Mouse (Mus musculus) heart, embryonic 11.5 days (tissue): ENCODE measurements around the gene Cept1. TPM values are rescaled to one million over a fixed set of nuclear protein-coding genes. Genes with fewer than 3 reads are reported as not detected.

Experiments
- ATAC-seq: fragments of 200-750 bp; cut with Nextera tagmentation; replicated peaks from 2 replicates; pipeline ENCODE4 v1.8.0; 2017; ENCODE audit warnings: moderate library complexity; ENCODE audit not compliant: insufficient number of reproducible peaks, low FRiP score, low TSS enrichment
- H3K27ac ChIP-seq: fragments of 300-500 bp; sonication (generic); 2 replicates; pipeline ENCODE4 v1.5.1; 2014; ENCODE audit warnings: mild to moderate bottlenecking, low read depth, low read length
- H3K27me3 ChIP-seq: fragments of 300-500 bp; sonication (generic); 2 replicates; pipeline ENCODE4 v1.6.1; 2014; ENCODE audit warnings: mild to moderate bottlenecking, low read length, mixed read lengths; ENCODE audit not compliant: control insufficient read depth, insufficient read depth
- H3K36me3 ChIP-seq: fragments of 300-500 bp; sonication (generic); 2 replicates; pipeline ENCODE4 v1.6.1; 2014; ENCODE audit warnings: mild to moderate bottlenecking, low read length, moderate library complexity, mixed read lengths; ENCODE audit not compliant: control insufficient read depth, insufficient read depth
- H3K4me1 ChIP-seq: fragments of 300-500 bp; sonication (generic); 2 replicates; pipeline ENCODE4 v1.6.1; 2014; ENCODE audit warnings: low read length; ENCODE audit not compliant: control insufficient read depth, insufficient read depth
- H3K4me2 ChIP-seq: fragments of 300-500 bp; sonication (generic); 2 replicates; pipeline ENCODE4 v1.6.1; 2014; ENCODE audit warnings: mild to moderate bottlenecking, moderate library complexity
- H3K4me3 ChIP-seq: fragments of 300-500 bp; sonication (generic); 2 replicates; pipeline ENCODE4 v1.5.1; 2014; ENCODE audit warnings: low read depth, low read length
- H3K9ac ChIP-seq: fragments of 300-500 bp; sonication (generic); 2 replicates; pipeline ENCODE4 v1.6.1; 2014; ENCODE audit warnings: mild to moderate bottlenecking, low read depth, low read length, moderate library complexity
- H3K9me3 ChIP-seq: fragments of 300-500 bp; sonication (generic); replicated peaks from 2 replicates; pipeline ENCODE4 v1.6.1; 2016; ENCODE audit warnings: low read length; ENCODE audit not compliant: control insufficient read depth
- whole genome bisulfite sequencing: fragments of 180-500 bp; shearing (Covaris S2); extraction: QIAGEN DNeasy Blood & Tissue Kit; methylation state at CpG from one replicate; pipeline ENCODE4 v1.1.7; 2014; ENCODE audit not compliant: insufficient replicate concordance; 5-methylcytosine and 5-hydroxymethylcytosine counted together
- polyA plus RNA-seq: library from polyadenylated mRNA; unstranded; fragments of >200 nt; fragmentation: Nextera tagmentation; extraction: Ambion mirVana; gene quantifications from 2 replicates; pipeline ENCODE4 v1.2.1, GENCODE M21; 2014

The Cept1 gene
- polyA plus RNA-seq, 1 experiment from 2014 or later, result 34.8 TPM

- H3K36me3 ChIP-seq, result no peaks in the 10 kb centered on the region
- no peak overlapping the region for H3K9ac ChIP-seq
- no peak overlapping the region for H3K27ac ChIP-seq
- 80% methylated on average over 1 of the region's 1 CpGs for WGBS
- H3K4me3 ChIP-seq, result no peak overlapping the region
- no peaks in the 10 kb centered on the region for H3K9me3 ChIP-seq
- no peak for ATAC-seq
- H3K4me1 ChIP-seq, result no peaks in the 10 kb centered on the region
- H3K27me3 ChIP-seq, result peaks cover 4% of the 10 kb centered on the region; the same call in 1 of the 2 replicates
- H3K4me2 ChIP-seq, result no peak overlapping the region
Measured at GRCm38 (mm10) chr3:106476863-106477262, 70.7 kb downstream of the Cept1 start.

GRCm38 (mm10) chr3:106474210-106474609, 73.4 kb downstream of the Cept1 start:
- H3K4me2 ChIP-seq, result no peak overlapping the region
- no peaks in the 10 kb centered on the region for H3K27me3 ChIP-seq
- H3K27ac ChIP-seq, result no peak overlapping the region
- no peaks in the 10 kb centered on the region for H3K36me3 ChIP-seq
- no peaks in the 10 kb centered on the region for H3K9me3 ChIP-seq
- H3K4me3 ChIP-seq, result no peak overlapping the region
- 70% methylated on average over 4 of the region's 4 CpGs for WGBS
- H3K9ac ChIP-seq, result no peak overlapping the region
- no peaks in the 10 kb centered on the region for H3K4me1 ChIP-seq
- ATAC-seq, result no peak

GRCm38 (mm10) chr3:106464750-106465149, 82.9 kb downstream of the Cept1 start:
- no peaks in the 10 kb centered on the region for H3K36me3 ChIP-seq
- WGBS, result 84% methylated on average over 1 of the region's 1 CpGs
- no peaks in the 10 kb centered on the region for H3K27me3 ChIP-seq
- H3K9me3 ChIP-seq, result no peaks in the 10 kb centered on the region
- no peak for ATAC-seq
- H3K9ac ChIP-seq, result no peak overlapping the region
- H3K4me3 ChIP-seq, result no peak overlapping the region
- no peak overlapping the region for H3K4me2 ChIP-seq
- H3K4me1 ChIP-seq, result no peaks in the 10 kb centered on the region
- no peak overlapping the region for H3K27ac ChIP-seq

DNA sequence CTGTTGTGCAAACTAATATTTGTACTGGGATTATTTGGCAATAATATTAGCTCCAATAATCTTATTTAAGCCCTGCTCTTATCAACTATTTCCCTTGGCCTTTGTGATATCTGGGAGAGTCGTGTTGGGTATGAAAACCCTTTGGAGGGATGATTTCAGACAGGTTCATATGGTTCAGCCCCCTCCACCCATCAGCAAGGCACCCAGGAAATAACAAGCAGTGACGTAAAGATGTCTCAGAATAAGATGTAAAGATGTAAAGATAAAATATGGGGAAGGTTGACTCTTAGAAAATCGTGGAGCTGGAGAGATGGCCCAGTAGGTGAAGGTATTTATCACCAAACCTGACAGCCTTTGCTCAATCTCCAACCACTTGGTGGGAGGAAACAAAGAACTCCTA, 85.1 kb downstream of the Cept1 start:
- H3K27me3 ChIP-seq, result no peaks in the 10 kb centered on the region
- no peak for ATAC-seq
- no peaks in the 10 kb centered on the region for H3K9me3 ChIP-seq
- 51% methylated on average over 3 of the region's 3 CpGs for WGBS
- no peak overlapping the region for H3K4me3 ChIP-seq
- no peaks in the 10 kb centered on the region for H3K36me3 ChIP-seq
- no peak overlapping the region for H3K9ac ChIP-seq
- H3K4me1 ChIP-seq, result no peaks in the 10 kb centered on the region
- H3K4me2 ChIP-seq, result no peak overlapping the region
- H3K27ac ChIP-seq, result no peak overlapping the region

- no peaks in the 10 kb centered on the region for H3K36me3 ChIP-seq
- no peaks in the 10 kb centered on the region for H3K4me1 ChIP-seq
- H3K4me3 ChIP-seq, result no peak overlapping the region
- ATAC-seq, result no peak
- H3K9ac ChIP-seq, result no peak overlapping the region
- 87% methylated on average over 2 of the region's 2 CpGs for WGBS
- H3K9me3 ChIP-seq, result no peaks in the 10 kb centered on the region
- H3K27me3 ChIP-seq, result no peaks in the 10 kb centered on the region
- no peak overlapping the region for H3K27ac ChIP-seq
- no peak overlapping the region for H3K4me2 ChIP-seq
Measured at GRCm38 (mm10) chr3:106462059-106462470, 85.5 kb downstream of the Cept1 start.

GRCm38 (mm10) chr3:106457298-106457869, 90.2 kb downstream of the Cept1 start:
- ATAC-seq, result no peak
- 60% methylated on average over 2 of the region's 2 CpGs for WGBS
- H3K4me2 ChIP-seq, result no peak overlapping the region

GRCm38 (mm10) chr3:106452616-106453015, 95.0 kb downstream of the Cept1 start:
- no peaks in the 10 kb centered on the region for H3K27me3 ChIP-seq
- no peak for ATAC-seq
- H3K4me2 ChIP-seq, result no peak overlapping the region
- WGBS, result 62% methylated on average over 4 of the region's 4 CpGs
- no peak overlapping the region for H3K9ac ChIP-seq
- no peaks in the 10 kb centered on the region for H3K36me3 ChIP-seq
- H3K9me3 ChIP-seq, result no peaks in the 10 kb centered on the region
- no peaks in the 10 kb centered on the region for H3K4me1 ChIP-seq
- no peak overlapping the region for H3K27ac ChIP-seq
- H3K4me3 ChIP-seq, result no peak overlapping the region

More at GRCm38 (mm10) chr3:106457298-106457869, 90.2 kb downstream of the Cept1 start:
- Histone ChIP-seq H3K27ac (no peak overlapping the region), H3K4me3 (no peak overlapping the region), H3K9ac (no peak overlapping the region), H3K27me3 (no peaks in the 10 kb centered on the region), H3K4me1 (no peaks in the 10 kb centered on the region), H3K9me3 (no peaks in the 10 kb centered on the region), H3K36me3 (no peaks in the 10 kb centered on the region)

Other genes starting within 250 kb of the Cept1 start
- not detected in 2 replicates for gene Chil6, start 141.6 kb downstream of the Cept1 start, polyA plus RNA-seq
- 2.0 and 2.8 TPM in 2 replicates for gene Dennd2d, start 65.4 kb downstream of the Cept1 start, polyA plus RNA-seq
- gene Dram2, start within 50 bp of the Cept1 start, polyA plus RNA-seq, result 59.7 and 64.9 TPM in 2 replicates
- 16.0 and 19.3 TPM in 2 replicates for gene Lrif1, start 137.2 kb upstream of the Cept1 start, polyA plus RNA-seq
- 2.9 and 3.1 TPM in 2 replicates for gene Cd53, start 242.3 kb upstream of the Cept1 start, polyA plus RNA-seq